12 mouse cellular contexts compared by ENCODE assay signal in the genomic region with DNA sequence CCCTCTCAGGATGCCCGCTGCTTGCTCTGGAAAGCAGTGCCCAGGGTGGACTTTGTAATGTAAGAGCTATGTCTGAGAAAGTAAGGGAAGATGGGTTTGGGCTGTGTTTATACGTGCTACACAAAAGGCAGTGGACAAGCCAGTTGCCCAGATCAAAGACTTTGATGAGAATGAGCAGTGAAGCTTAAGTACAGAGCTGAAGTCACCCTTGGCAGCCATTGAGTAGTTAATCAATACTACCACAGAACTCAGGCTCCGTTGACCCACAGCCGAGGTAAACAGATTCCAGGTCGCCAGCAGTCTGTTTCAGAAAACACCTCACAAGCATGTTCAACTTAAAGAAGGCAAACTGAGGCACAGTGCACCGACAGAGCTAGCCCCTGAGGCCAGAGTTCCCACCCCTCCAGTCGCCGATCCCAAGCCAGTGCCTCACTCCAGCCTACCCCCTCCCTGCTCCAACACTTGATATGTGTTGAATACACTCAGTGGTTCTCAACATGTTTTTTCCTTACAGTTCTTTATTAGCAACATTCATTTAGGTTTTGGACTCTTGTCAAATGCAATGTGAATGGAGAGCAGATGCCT.
DNase-seq lines count a peak whose midpoint lies in the region; ATAC-seq and TF ChIP-seq lines count a peak whose summit lies in the region.
"Had no signal": no experiment of that assay in that cellular context is flagged by ENCODE, and none has a peak within 500 bp of the region (broad histone marks: within the 10 kb centered on the region; RNA-seq: fewer than 3 reads in every experiment).

No protein-coding gene starts in this region.

- peak overlapping the region; percentile 16; the same call in 1 of the 2 replicates for H3K4me2 ChIP-seq in heart, embryonic 14.5 days (ENCODE audit: low read length)
- H3K4me2 ChIP-seq in heart, embryonic 12.5 days: no peak overlapping the region
- peak overlapping the region; percentile 10 for H3K4me2 ChIP-seq in hindbrain, embryonic 16.5 days (ENCODE audit: low read length)
- H3K4me2 ChIP-seq: limb, embryonic 13.5 days; lung, embryonic 14.5 days; stomach, embryonic 15.5 days had no signal

- no peak overlapping the region for H3K4me3 ChIP-seq in heart, embryonic 14.5 days (ENCODE audit: control insufficient read depth in 1 of 2, insufficient read depth in 1 of 2, low read depth in 1 of 2, low read length in 2 of 2)
- no peak overlapping the region for H3K4me3 ChIP-seq in heart, embryonic 12.5 days
- peak overlapping the region; percentile 27; the same call in 1 of the 2 replicates for H3K4me3 ChIP-seq in layer of hippocampus, adult 2 months
- no peak overlapping the region for H3K4me3 ChIP-seq in cortical plate, adult 2 months (ENCODE audit: insufficient read depth, low read length)
- no peak overlapping the region for H3K4me3 ChIP-seq in hindbrain, embryonic 16.5 days (ENCODE audit: low read length)
- H3K4me3 ChIP-seq: limb, embryonic 13.5 days; stomach, embryonic 15.5 days had no signal

- peaks cover 3% of the 10 kb centered on the region; the same call in 1 of the 2 replicates for H3K9me3 ChIP-seq in heart, embryonic 14.5 days (ENCODE audit: control insufficient read depth, low read length)
- no peaks in the 10 kb centered on the region; the same call in 1 of the 2 replicates for H3K9me3 ChIP-seq in heart, embryonic 12.5 days (replicated peaks)
- 0 out of 2 replicates have a peak, but pooled peaks cover 3% of the 10 kb centered on the region for H3K9me3 ChIP-seq in hindbrain, embryonic 16.5 days (ENCODE audit: control insufficient read depth, low read length)
- H3K9me3 ChIP-seq: limb, embryonic 13.5 days; stomach, embryonic 15.5 days had no signal

- DNase-seq in layer of hippocampus, adult 2 months (ENCODE audit: low spot score in 2 of 2): no peak
- DNase-seq in layer of hippocampus, adult 11-12 months (ENCODE audit: low spot score): no peak
- DNase-seq in adrenal gland, adult (ENCODE audit: inconsistent age in 2 of 2, low spot score in 1 of 2): no peak
- DNase-seq in urinary bladder, postnatal 14 days (ENCODE audit: low spot score): no peak
- DNase-seq: lung, embryonic 14.5 days; thymus, postnatal 4 days had no signal

- H3K36me3 ChIP-seq in heart, embryonic 14.5 days (ENCODE audit: control insufficient read depth, insufficient read depth, low read length): no peaks in the 10 kb centered on the region
- no peaks in the 10 kb centered on the region for H3K36me3 ChIP-seq in heart, embryonic 12.5 days
- H3K36me3 ChIP-seq in hindbrain, embryonic 16.5 days (ENCODE audit: control insufficient read depth, insufficient read depth, low read length): no peaks in the 10 kb centered on the region
- H3K36me3 ChIP-seq: limb, embryonic 13.5 days; stomach, embryonic 15.5 days had no signal

- peak; percentile 83 for ATAC-seq in heart, embryonic 14.5 days (ENCODE audit: insufficient number of reproducible peaks, insufficient read depth, low FRiP score, low read depth)
- ATAC-seq in heart, embryonic 12.5 days (ENCODE audit: insufficient number of reproducible peaks, low FRiP score): no peak
- ATAC-seq in hindbrain, embryonic 16.5 days: peak; percentile 89

- TF ChIP-seq POLR2A in cortical plate, adult 2 months (IDR thresholded peaks at IDR 0.05; ENCODE audit: extremely low read depth, insufficient read depth, low read length): no peak

- H3K27me3 ChIP-seq in heart, embryonic 14.5 days (ENCODE audit: control insufficient read depth, insufficient read depth, low read length): no peaks in the 10 kb centered on the region
- no peaks in the 10 kb centered on the region for H3K27me3 ChIP-seq in heart, embryonic 12.5 days (replicated peaks)
- no peaks in the 10 kb centered on the region for H3K27me3 ChIP-seq in hindbrain, embryonic 16.5 days (replicated peaks; ENCODE audit: control insufficient read depth, insufficient read depth, low read length)
- H3K27me3 ChIP-seq: limb, embryonic 13.5 days; stomach, embryonic 15.5 days had no signal

- 57% methylated on average over 8 of the region's 8 CpGs for WGBS in heart, embryonic 14.5 days
- 73% methylated on average over 8 of the region's 8 CpGs for WGBS in heart, embryonic 12.5 days
- 45% methylated on average over 8 of the region's 8 CpGs for WGBS in hindbrain, embryonic 16.5 days

- peak overlapping the region in 1 of 2 experiments; percentile 71; a peak in 2 of 4 replicates for H3K27ac ChIP-seq in heart, embryonic 14.5 days (replicated peaks in 1 of 2; ENCODE audit: control insufficient read depth in 1 of 2, insufficient read depth in 1 of 2, low read depth in 2 of 2, low read length in 2 of 2)
- H3K27ac ChIP-seq in heart, embryonic 12.5 days (ENCODE audit: poor library complexity, severe bottlenecking): no peak overlapping the region
- H3K27ac ChIP-seq in layer of hippocampus, adult 2 months: peak overlapping the region; percentile 89
- H3K27ac ChIP-seq in cortical plate, adult 2 months (ENCODE audit: insufficient read depth, low read length): peak overlapping the region; percentile 4; the same call in 1 of the 2 replicates
- H3K27ac ChIP-seq in hindbrain, embryonic 16.5 days (ENCODE audit: low read depth, low read length): peak overlapping the region; percentile 37
- H3K27ac ChIP-seq: limb, embryonic 13.5 days; stomach, embryonic 15.5 days had no signal

- no peak overlapping the region for H3K9ac ChIP-seq in heart, embryonic 14.5 days (ENCODE audit: low read length)
- H3K9ac ChIP-seq in heart, embryonic 12.5 days: no peak overlapping the region
- no peak overlapping the region for H3K9ac ChIP-seq in hindbrain, embryonic 16.5 days (ENCODE audit: low read depth, low read length)
- H3K9ac ChIP-seq: limb, embryonic 13.5 days; lung, embryonic 14.5 days; stomach, embryonic 15.5 days had no signal

- H3K4me1 ChIP-seq in heart, embryonic 14.5 days (ENCODE audit: control insufficient read depth in 2 of 2, insufficient read depth in 2 of 2, low read length in 2 of 2): peaks cover 8 to 11% of the 10 kb centered on the region in 2 experiments
- peaks cover 3% of the 10 kb centered on the region; the same call in 1 of the 2 replicates for H3K4me1 ChIP-seq in heart, embryonic 12.5 days (replicated peaks)
- peaks cover 8% of the 10 kb centered on the region for H3K4me1 ChIP-seq in cortical plate, adult 2 months (ENCODE audit: control insufficient read depth, insufficient read depth, low read length)
- no peaks in the 10 kb centered on the region; the same call in none of the 2 replicates for H3K4me1 ChIP-seq in hindbrain, embryonic 16.5 days (ENCODE audit: control insufficient read depth, insufficient read depth, low read depth, low read length)
- H3K4me1 ChIP-seq: limb, embryonic 13.5 days had no signal

- no peak for TF ChIP-seq CTCF in layer of hippocampus, adult 2 months (conservative IDR thresholded peaks at IDR 0.05)
- no peak for TF ChIP-seq CTCF in cortical plate, adult 2 months (IDR thresholded peaks at IDR 0.05; ENCODE audit: extremely low read depth, insufficient read depth, low read length)
